Mouse (Mus musculus) lung, postnatal 0 days (tissue): ENCODE results near the gene Plin4.

Experiments
- CTCF ChIP-seq: IDR thresholded peaks from 2 replicates; pipeline ENCODE4 v1.5.1; 2016; ENCODE audit warnings: antibody characterized with exemption, mild to moderate bottlenecking
- EP300 ChIP-seq: IDR thresholded peaks from 2 replicates; pipeline ENCODE4 v1.6.1; 2016; ENCODE audit warnings: antibody characterized with exemption, mild to moderate bottlenecking, control low read depth

DNA sequence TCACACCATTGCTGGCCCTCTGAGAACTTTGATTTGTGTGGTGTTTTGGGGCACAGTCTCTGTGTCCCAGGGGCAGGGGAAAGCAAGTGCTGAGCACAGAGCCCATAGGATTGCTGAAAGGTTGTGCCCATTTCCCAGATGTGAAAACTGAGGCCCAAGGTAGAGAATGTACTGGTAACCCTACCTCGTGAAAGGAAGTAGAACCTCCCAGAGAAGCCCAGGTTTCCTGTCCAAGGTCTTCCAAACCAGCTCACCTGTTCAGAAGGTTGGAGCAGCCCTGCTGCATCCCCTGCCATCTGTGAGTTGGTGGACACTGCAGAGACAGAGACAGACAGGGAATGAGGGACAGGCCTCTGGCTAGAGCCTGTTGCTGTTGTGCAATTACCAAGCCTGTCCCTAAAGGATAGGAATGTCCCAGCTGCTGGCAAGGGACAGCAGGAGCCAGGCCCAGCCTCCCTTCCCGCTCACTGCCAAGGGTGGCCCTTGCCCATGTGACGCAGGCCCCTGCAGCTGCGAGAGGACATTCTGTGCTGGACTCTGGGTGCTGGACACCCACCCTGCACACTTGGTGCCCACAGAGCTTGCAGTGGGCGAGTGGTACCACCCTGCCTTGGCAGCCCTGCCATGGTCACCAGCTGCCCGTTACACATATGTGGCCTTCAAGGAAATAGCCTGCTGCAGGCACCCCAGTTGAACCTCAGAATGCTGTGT lies 1.1 kb downstream of the Plin4 start:
- no peak for TF ChIP-seq CTCF
- peak; percentile 93 for TF ChIP-seq EP300
